8 mouse cellular contexts compared by ENCODE assay signal in the genomic region with DNA sequence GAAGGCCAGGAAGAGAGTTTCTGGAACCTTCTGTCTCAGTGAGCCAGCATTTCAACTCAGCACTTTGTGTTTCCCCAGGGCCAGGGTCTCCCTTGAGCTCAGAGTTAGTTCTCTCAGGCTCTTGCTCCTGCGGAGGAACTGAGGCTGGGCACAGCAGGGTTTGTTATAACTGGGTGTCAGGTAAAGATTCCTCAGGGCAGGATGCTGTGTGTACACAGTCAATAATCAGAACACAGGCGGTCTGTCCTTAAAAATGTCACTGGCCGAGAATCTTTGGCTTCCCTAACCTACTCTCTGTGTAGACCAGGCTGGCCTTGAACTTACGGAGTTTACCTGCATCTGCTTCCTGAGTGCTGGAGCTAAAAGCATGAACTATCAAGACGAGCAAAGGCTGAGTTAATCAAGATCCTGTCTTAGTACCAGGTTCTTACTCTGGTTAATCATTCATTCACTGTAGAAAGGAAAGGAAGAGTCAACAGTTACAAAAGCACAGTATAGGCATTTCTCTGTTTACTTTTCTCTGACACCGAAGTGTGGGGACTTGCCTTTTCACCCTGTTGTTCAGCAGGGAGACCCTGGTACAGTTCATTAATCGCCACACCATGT. TPM values are rescaled to one million over a fixed set of nuclear protein-coding genes. Genes with fewer than 3 reads are reported as not detected.
DNase-seq lines count a peak whose midpoint lies in the region; ATAC-seq and TF ChIP-seq lines count a peak whose summit lies in the region.
"Had no signal": no experiment of that assay in that cellular context is flagged by ENCODE, and none has a peak within 500 bp of the region (broad histone marks: within the 10 kb centered on the region; RNA-seq: fewer than 3 reads in every experiment).

No protein-coding gene starts in this region.

- H3K4me2 ChIP-seq in kidney, embryonic 16.5 days (replicated peaks; ENCODE audit: low read depth, low read length): peak overlapping the region; percentile 88; the same call in 1 of the 2 replicates
- no peak overlapping the region for H3K4me2 ChIP-seq in embryonic facial prominence, embryonic 14.5 days (ENCODE audit: low read depth, low read length)
- H3K4me2 ChIP-seq in liver, postnatal 0 days (ENCODE audit: low read depth, low read length): peak overlapping the region; percentile 72
- no peak overlapping the region for H3K4me2 ChIP-seq in forebrain, embryonic 13.5 days

- H3K4me3 ChIP-seq in kidney, embryonic 16.5 days (ENCODE audit: low read length): 0 out of 2 replicates have a peak overlapping the region, but pooled peaks have one; percentile 54
- peak overlapping the region; percentile 79; the same call in 1 of the 2 replicates for H3K4me3 ChIP-seq in bone marrow macrophage, adult 2 months (ENCODE audit: insufficient read depth, low read length)
- H3K4me3 ChIP-seq in embryonic facial prominence, embryonic 14.5 days (ENCODE audit: low read depth, low read length): no peak overlapping the region
- peak overlapping the region; percentile 71 for H3K4me3 ChIP-seq in liver, postnatal 0 days (ENCODE audit: low read depth, low read length)
- H3K4me3 ChIP-seq in forebrain, embryonic 13.5 days: no peak overlapping the region

- TF ChIP-seq POLR2A in bone marrow macrophage, adult 2 months (IDR thresholded peaks at IDR 0.05; ENCODE audit: borderline replicate concordance, low read depth, low read length): no peak

- no peak for TF ChIP-seq CTCF in bone marrow macrophage, adult 2 months (IDR thresholded peaks at IDR 0.05; ENCODE audit: low read depth, low read length)
- no peak for TF ChIP-seq CTCF in liver, postnatal 0 days (IDR thresholded peaks at IDR 0.05; ENCODE audit: low read depth)

- peak overlapping the region; percentile 61 for H3K27ac ChIP-seq in kidney, embryonic 16.5 days (ENCODE audit: low read length)
- peak overlapping the region; percentile 96 for H3K27ac ChIP-seq in bone marrow macrophage, adult 2 months (ENCODE audit: insufficient read depth, low read depth, low read length)
- H3K27ac ChIP-seq in embryonic facial prominence, embryonic 14.5 days (replicated peaks; ENCODE audit: low read depth, low read length): no peak overlapping the region
- peak overlapping the region; percentile 92 for H3K27ac ChIP-seq in liver, postnatal 0 days (ENCODE audit: low read depth)
- no peak overlapping the region for H3K27ac ChIP-seq in forebrain, embryonic 13.5 days

- peak overlapping the region; percentile 69; the same call in 1 of the 2 replicates for H3K9ac ChIP-seq in kidney, embryonic 16.5 days (replicated peaks; ENCODE audit: low read length)
- peak overlapping the region; percentile 57; the same call in 1 of the 2 replicates for H3K9ac ChIP-seq in embryonic facial prominence, embryonic 14.5 days (ENCODE audit: low read depth, low read length)
- H3K9ac ChIP-seq in liver, postnatal 0 days (replicated peaks): peak overlapping the region; percentile 79
- no peak overlapping the region for H3K9ac ChIP-seq in forebrain, embryonic 13.5 days

- H3K4me1 ChIP-seq in kidney, embryonic 16.5 days (ENCODE audit: insufficient read depth, low read length): peaks cover 34% of the 10 kb centered on the region
- H3K4me1 ChIP-seq in bone marrow macrophage, adult 2 months (ENCODE audit: control insufficient read depth, insufficient read depth, low read length): peaks cover 17% of the 10 kb centered on the region
- H3K4me1 ChIP-seq in embryonic facial prominence, embryonic 14.5 days (ENCODE audit: control insufficient read depth, insufficient read depth, low read length): 0 out of 2 replicates have a peak, but pooled peaks cover 5% of the 10 kb centered on the region
- peaks cover 35% of the 10 kb centered on the region for H3K4me1 ChIP-seq in liver, postnatal 0 days (ENCODE audit: insufficient read depth)
- peaks cover 12% of the 10 kb centered on the region for H3K4me1 ChIP-seq in forebrain, embryonic 13.5 days

- no peak for ATAC-seq in kidney, embryonic 16.5 days (ENCODE audit: low FRiP score, low TSS enrichment)
- no peak for ATAC-seq in embryonic facial prominence, embryonic 14.5 days (ENCODE audit: low read depth)
- ATAC-seq in liver, postnatal 0 days: peak; percentile 10; the same call in 1 of the 2 replicates
- no peak for ATAC-seq in forebrain, embryonic 13.5 days

- no peak for TF ChIP-seq EP300 in liver, postnatal 0 days (IDR thresholded peaks at IDR 0.05; ENCODE audit: low read depth)

- no peak for DNase-seq in kidney, adult 18-20 months
- DNase-seq in embryonic facial prominence, embryonic 14.5 days (ENCODE audit: low spot score): no peak
- peak; percentile 33 for DNase-seq in liver, postnatal 0 days
- no peak for DNase-seq in adipocyte (ENCODE audit: low spot score)
- DNase-seq: cerebellum, adult 9-10 months had no signal

- H3K36me3 ChIP-seq in kidney, embryonic 16.5 days (ENCODE audit: insufficient read depth, low read length): no peaks in the 10 kb centered on the region
- H3K36me3 ChIP-seq in embryonic facial prominence, embryonic 14.5 days (ENCODE audit: control insufficient read depth, insufficient read depth, low read length): no peaks in the 10 kb centered on the region
- peaks cover 4% of the 10 kb centered on the region; the same call in 1 of the 2 replicates for H3K36me3 ChIP-seq in liver, postnatal 0 days (replicated peaks; ENCODE audit: insufficient read depth, low read length)
- H3K36me3 ChIP-seq in forebrain, embryonic 13.5 days (ENCODE audit: poor library complexity, severe bottlenecking): no peaks in the 10 kb centered on the region

- 65% methylated on average over 7 of the region's 7 CpGs for WGBS in kidney, embryonic 16.5 days
- 80% methylated on average over 7 of the region's 7 CpGs for WGBS in embryonic facial prominence, embryonic 14.5 days
- WGBS in liver, postnatal 0 days (ENCODE audit: insufficient replicate concordance): 49% methylated on average over 7 of the region's 7 CpGs
- WGBS in forebrain, embryonic 13.5 days: 85% methylated on average over 7 of the region's 7 CpGs

- no peaks in the 10 kb centered on the region for H3K27me3 ChIP-seq in kidney, embryonic 16.5 days (ENCODE audit: insufficient read depth, low read length)
- H3K27me3 ChIP-seq in embryonic facial prominence, embryonic 14.5 days (replicated peaks; ENCODE audit: control insufficient read depth, insufficient read depth, low read length): peaks cover 7% of the 10 kb centered on the region
- no peaks in the 10 kb centered on the region for H3K27me3 ChIP-seq in liver, postnatal 0 days (ENCODE audit: insufficient read depth, low read length)
- peaks cover 11% of the 10 kb centered on the region for H3K27me3 ChIP-seq in forebrain, embryonic 13.5 days

- H3K9me3 ChIP-seq in kidney, embryonic 16.5 days (ENCODE audit: low read length): no peaks in the 10 kb centered on the region
- H3K9me3 ChIP-seq in embryonic facial prominence, embryonic 14.5 days (ENCODE audit: control insufficient read depth, low read length): no peaks in the 10 kb centered on the region
- no peaks in the 10 kb centered on the region for H3K9me3 ChIP-seq in liver, postnatal 0 days (ENCODE audit: low read length)
- no peaks in the 10 kb centered on the region for H3K9me3 ChIP-seq in forebrain, embryonic 13.5 days (replicated peaks)

RNA-seq across cellular contexts. Expression of a gene that starts 1.3 kb away (rescaled TPM):
- polyA plus RNA-seq in kidney, embryonic 16.5 days (2015; fragmentation: Nextera tagmentation; extraction: Ambion mirVana): 17.0 and 18.3 TPM in 2 replicates
- 79.4 and 80.7 TPM in 2 replicates for polyA plus RNA-seq in bone marrow macrophage, adult 2 months (2012; ENCODE audit: insufficient read depth, insufficient read length, missing spikeins)
- 6.9 and 7.6 TPM in 2 replicates for polyA plus RNA-seq in embryonic facial prominence, embryonic 14.5 days (2014; fragmentation: Nextera tagmentation; extraction: Ambion mirVana)
- polyA plus RNA-seq in liver, postnatal 0 days (2015; fragmentation: Nextera tagmentation; extraction: Ambion mirVana): 42.7 and 44.1 TPM in 2 replicates
- 1.6 and 1.9 TPM in 2 replicates for polyA plus RNA-seq in forebrain, embryonic 13.5 days (2015; fragmentation: Nextera tagmentation; extraction: Ambion mirVana)

RNA-seq across cellular contexts. Expression of a gene that starts 29.2 kb away (rescaled TPM):
- polyA plus RNA-seq in kidney, embryonic 16.5 days (2015; fragmentation: Nextera tagmentation; extraction: Ambion mirVana): 0.09 and 0.21 TPM in 2 replicates
- polyA plus RNA-seq in bone marrow macrophage, adult 2 months (2012; ENCODE audit: insufficient read depth, insufficient read length, missing spikeins): 43.3 and 53.0 TPM in 2 replicates
- polyA plus RNA-seq in embryonic facial prominence, embryonic 14.5 days (2014; fragmentation: Nextera tagmentation; extraction: Ambion mirVana): 0.36 and 0.56 TPM in 2 replicates
- polyA plus RNA-seq in liver, postnatal 0 days (2015; fragmentation: Nextera tagmentation; extraction: Ambion mirVana): 0.66 and 0.86 TPM in 2 replicates
- 0.08 TPM in 1 of 2 replicates, not detected in the other for polyA plus RNA-seq in forebrain, embryonic 13.5 days (2015; fragmentation: Nextera tagmentation; extraction: Ambion mirVana)

RNA-seq across cellular contexts. Expression of a gene that starts 46.3 kb away (rescaled TPM):
- 0.86 and 1.2 TPM in 2 replicates for polyA plus RNA-seq in kidney, embryonic 16.5 days (2015; fragmentation: Nextera tagmentation; extraction: Ambion mirVana)
- polyA plus RNA-seq in bone marrow macrophage, adult 2 months (2012; ENCODE audit: insufficient read depth, insufficient read length, missing spikeins): 4.8 and 11.3 TPM in 2 replicates
- polyA plus RNA-seq in embryonic facial prominence, embryonic 14.5 days (2014; fragmentation: Nextera tagmentation; extraction: Ambion mirVana): 3.4 and 4.6 TPM in 2 replicates
- 4.9 and 5.0 TPM in 2 replicates for polyA plus RNA-seq in liver, postnatal 0 days (2015; fragmentation: Nextera tagmentation; extraction: Ambion mirVana)
- polyA plus RNA-seq in forebrain, embryonic 13.5 days (2015; fragmentation: Nextera tagmentation; extraction: Ambion mirVana): 4.2 and 5.2 TPM in 2 replicates

RNA-seq across cellular contexts. Expression of a gene that starts 46.9 kb away (rescaled TPM):
- 4.4 and 4.8 TPM in 2 replicates for polyA plus RNA-seq in kidney, embryonic 16.5 days (2015; fragmentation: Nextera tagmentation; extraction: Ambion mirVana)
- polyA plus RNA-seq in bone marrow macrophage, adult 2 months (2012; ENCODE audit: insufficient read depth, insufficient read length, missing spikeins): 1.0 and 1.1 TPM in 2 replicates
- 1.3 TPM in 2 replicates for polyA plus RNA-seq in embryonic facial prominence, embryonic 14.5 days (2014; fragmentation: Nextera tagmentation; extraction: Ambion mirVana)
- 0.48 and 0.52 TPM in 2 replicates for polyA plus RNA-seq in liver, postnatal 0 days (2015; fragmentation: Nextera tagmentation; extraction: Ambion mirVana)
- polyA plus RNA-seq in forebrain, embryonic 13.5 days (2015; fragmentation: Nextera tagmentation; extraction: Ambion mirVana): 0.71 and 0.80 TPM in 2 replicates

RNA-seq across cellular contexts. Expression of a gene that starts 55.6 kb away (rescaled TPM):
- 7.1 and 7.2 TPM in 2 replicates for polyA plus RNA-seq in kidney, embryonic 16.5 days (2015; fragmentation: Nextera tagmentation; extraction: Ambion mirVana)
- polyA plus RNA-seq in bone marrow macrophage, adult 2 months (2012; ENCODE audit: insufficient read depth, insufficient read length, missing spikeins): 55.5 and 64.4 TPM in 2 replicates
- polyA plus RNA-seq in embryonic facial prominence, embryonic 14.5 days (2014; fragmentation: Nextera tagmentation; extraction: Ambion mirVana): 5.2 and 5.3 TPM in 2 replicates
- polyA plus RNA-seq in liver, postnatal 0 days (2015; fragmentation: Nextera tagmentation; extraction: Ambion mirVana): 2.2 and 2.3 TPM in 2 replicates
- 6.0 and 7.4 TPM in 2 replicates for polyA plus RNA-seq in forebrain, embryonic 13.5 days (2015; fragmentation: Nextera tagmentation; extraction: Ambion mirVana)

Comparison
In these comparisons a context has a peak if more than half of its experiments do, and no peak if none do; other contexts are left out.
1. H3K27ac ChIP-seq: peak in kidney, embryonic 16.5 days (single experiment), bone marrow macrophage, adult 2 months (single experiment) and liver, postnatal 0 days (single experiment); none in embryonic facial prominence, embryonic 14.5 days (single experiment) and forebrain, embryonic 13.5 days (single experiment).
2. H3K4me2 ChIP-seq: peak in kidney, embryonic 16.5 days (single experiment) and liver, postnatal 0 days (single experiment); none in embryonic facial prominence, embryonic 14.5 days (single experiment) and forebrain, embryonic 13.5 days (single experiment).
3. H3K4me3 ChIP-seq: peak in kidney, embryonic 16.5 days (single experiment), bone marrow macrophage, adult 2 months (single experiment) and liver, postnatal 0 days (single experiment); none in embryonic facial prominence, embryonic 14.5 days (single experiment) and forebrain, embryonic 13.5 days (single experiment).
4. RNA of a gene that starts 29.2 kb away (polyA plus RNA-seq): 43.3 to 53.0 TPM in bone marrow macrophage, adult 2 months; 0.66 to 0.86 TPM in liver, postnatal 0 days, 0.36 to 0.56 TPM in embryonic facial prominence, embryonic 14.5 days, 0.09 to 0.21 TPM in kidney, embryonic 16.5 days and 0.08 TPM in forebrain, embryonic 13.5 days; every median in the first group is over 10 times any median in the second.